Mouse (Mus musculus) thymus, adult 2 months (tissue): Measurements from ENCODE around the gene Cpxm1.

ENCODE experiments used
- CTCF ChIP-seq: fragments of 200-500 bp; IDR thresholded peaks from 2 replicates; pipeline ENCODE4 v1.5.1; 2012; ENCODE audit warnings: mild to moderate bottlenecking, control low read depth, low read length, moderate library complexity, borderline replicate concordance; ENCODE audit not compliant: control insufficient read depth, poor library complexity, insufficient read depth; ENCODE audit errors: extremely low read depth
- POLR2A ChIP-seq: fragments of 200-500 bp; IDR thresholded peaks from 2 replicates; pipeline ENCODE4 v1.6.1; 2012; ENCODE audit warnings: mild to moderate bottlenecking, low read length, control low read depth, moderate library complexity; ENCODE audit not compliant: control insufficient read depth, poor library complexity, insufficient read depth; ENCODE audit errors: extremely low read depth

DNA sequence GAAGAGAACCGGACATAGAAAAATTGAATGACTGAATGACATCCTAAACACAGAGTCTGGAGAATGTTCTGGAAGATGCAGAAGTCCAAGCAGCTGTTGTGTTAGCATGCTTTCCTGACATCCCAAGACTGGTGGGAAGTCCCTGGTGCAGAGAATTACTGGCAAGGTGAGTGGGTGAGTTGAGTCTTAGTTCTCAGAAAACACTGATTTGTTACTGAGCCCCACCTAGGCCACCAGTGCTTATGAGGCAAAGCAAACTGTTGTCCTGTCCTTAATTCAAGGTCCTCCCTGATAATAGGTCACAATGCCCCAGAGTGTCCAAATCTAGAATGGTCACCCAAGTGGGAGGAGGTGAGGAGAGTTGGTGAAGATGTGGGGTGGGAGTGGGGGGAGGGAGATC is 7.6 kb upstream of the Cpxm1 start, which contains the start of the genes Gm28372 and 1700020A23Rik:
- TF ChIP-seq CTCF: no peak
- TF ChIP-seq POLR2A: no peak
